8 mouse cellular contexts compared by ENCODE assay signal in the genomic region with DNA sequence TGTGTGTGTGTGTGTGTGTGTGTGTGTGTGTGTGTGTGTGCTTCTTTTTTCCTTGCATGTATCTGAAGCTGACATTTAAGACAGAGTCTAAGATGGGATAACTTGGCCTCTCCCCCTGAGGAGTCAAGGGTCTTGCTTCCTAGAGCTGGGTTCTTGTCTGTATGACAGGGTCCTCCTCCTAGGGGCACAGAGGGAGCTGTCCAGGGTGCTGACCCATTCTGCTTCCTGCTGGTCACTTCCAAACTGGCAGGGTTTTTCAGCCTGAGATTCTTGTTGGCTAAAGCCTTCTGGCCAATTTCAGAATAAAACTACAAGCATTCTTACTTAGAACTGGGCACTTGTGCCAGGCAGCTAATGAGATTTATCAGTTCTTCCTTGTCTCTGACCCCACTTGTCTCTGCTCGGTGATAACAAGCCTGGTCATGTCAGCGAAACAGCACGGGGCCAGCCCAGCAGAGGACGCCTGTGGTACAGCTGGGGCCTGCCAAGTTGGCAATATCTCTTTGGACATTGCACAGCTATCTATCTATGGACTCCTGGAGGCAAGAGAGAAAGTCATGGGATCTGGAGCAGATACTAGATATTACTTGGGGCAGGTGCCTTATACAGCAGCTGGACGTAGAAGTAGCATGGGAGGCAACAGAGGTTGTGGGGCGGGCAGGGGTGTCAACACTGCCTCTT.
DNase-seq lines count a peak whose midpoint lies in the region; ATAC-seq and TF ChIP-seq lines count a peak whose summit lies in the region.

No protein-coding gene starts in this region.

- H3K27ac ChIP-seq in kidney, embryonic 14.5 days (ENCODE audit: low read depth, low read length), result no peak overlapping the region
- H3K27ac ChIP-seq in ES-E14 (ENCODE audit: insufficient read depth, low read depth, low read length, poor library complexity, severe bottlenecking), result no peak overlapping the region
- H3K27ac ChIP-seq in forebrain, embryonic 12.5 days, result no peak overlapping the region

- no peak overlapping the region for H3K9ac ChIP-seq in kidney, embryonic 14.5 days (ENCODE audit: low read depth, low read length)
- H3K9ac ChIP-seq in ES-E14 (ENCODE audit: insufficient read depth, low read depth, low read length, poor library complexity, severe bottlenecking), result no peak overlapping the region
- no peak overlapping the region for H3K9ac ChIP-seq in forebrain, embryonic 12.5 days

- H3K27me3 ChIP-seq in kidney, embryonic 14.5 days (ENCODE audit: control insufficient read depth, insufficient read depth, low read length), result no peaks in the 10 kb centered on the region
- no peaks in the 10 kb centered on the region; the same call in 1 of the 2 replicates for H3K27me3 ChIP-seq in forebrain, embryonic 12.5 days

- in situ Hi-C loops in ES-E14 (cut with MboI; ENCODE audit: low sequenced_read_pairs in 2 of 2, unreplicated experiment in 2 of 2), result no loop called here

- no peaks in the 10 kb centered on the region for H3K4me1 ChIP-seq in kidney, embryonic 14.5 days (ENCODE audit: control insufficient read depth, insufficient read depth, low read length)
- H3K4me1 ChIP-seq in ES-E14 (ENCODE audit: control insufficient read depth in 2 of 2, insufficient read depth in 2 of 2, low read length in 2 of 2, poor library complexity in 1 of 2), result peaks cover 7% of the 10 kb centered on the region in 2 experiments; a peak in 3 of 4 replicates
- H3K4me1 ChIP-seq in forebrain, embryonic 12.5 days, result peaks cover 7% of the 10 kb centered on the region

- 85% methylated on average over 6 of the region's 6 CpGs for WGBS in kidney, embryonic 14.5 days
- WGBS in forebrain, embryonic 12.5 days, result 79% methylated on average over 6 of the region's 6 CpGs

- no peak for ATAC-seq in kidney, embryonic 14.5 days (ENCODE audit: low FRiP score, low TSS enrichment)
- ATAC-seq in forebrain, embryonic 12.5 days (ENCODE audit: low FRiP score), result no peak

- H3K36me3 ChIP-seq in kidney, embryonic 14.5 days (ENCODE audit: control insufficient read depth, insufficient read depth, low read length), result no peaks in the 10 kb centered on the region
- H3K36me3 ChIP-seq in ES-E14 (ENCODE audit: control insufficient read depth, insufficient read depth, low read length, poor library complexity, severe bottlenecking), result no peaks in the 10 kb centered on the region
- no peaks in the 10 kb centered on the region for H3K36me3 ChIP-seq in forebrain, embryonic 12.5 days (replicated peaks)

- peak; percentile 49 for DNase-seq in kidney, postnatal 14 days
- DNase-seq in ES-E14 (ENCODE audit: low read depth, low spot score), result peak; percentile 60
- peak; percentile 42 to 50 for DNase-seq in adrenal gland, postnatal 36 days
- peak; percentile 54 for DNase-seq in gastrocnemius, postnatal 10 days
- DNase-seq in retina, postnatal 1 day, result peak; percentile 53
- DNase-seq in urinary bladder, adult 18-20 months (ENCODE audit: low spot score in 2 of 2), result no peak

- no peak overlapping the region for H3K4me3 ChIP-seq in kidney, embryonic 14.5 days (ENCODE audit: low read length)
- no peak overlapping the region for H3K4me3 ChIP-seq in ES-E14 (ENCODE audit: insufficient read depth in 1 of 2, low read depth in 1 of 2, low read length in 2 of 2, poor library complexity in 1 of 2, severe bottlenecking in 1 of 2)
- no peak overlapping the region for H3K4me3 ChIP-seq in forebrain, embryonic 12.5 days (replicated peaks)

- no peaks in the 10 kb centered on the region for H3K9me3 ChIP-seq in kidney, embryonic 14.5 days (ENCODE audit: control insufficient read depth, low read length)
- H3K9me3 ChIP-seq in ES-E14 (ENCODE audit: control insufficient read depth, insufficient read depth, low read depth, low read length), result no peaks in the 10 kb centered on the region
- no peaks in the 10 kb centered on the region for H3K9me3 ChIP-seq in forebrain, embryonic 12.5 days

- H3K4me2 ChIP-seq in kidney, embryonic 14.5 days (replicated peaks; ENCODE audit: low read depth, low read length), result no peak overlapping the region
- no peak overlapping the region for H3K4me2 ChIP-seq in forebrain, embryonic 12.5 days

TF ChIP-seq in ES-E14, 5 proteins besides CTCF, POLR2A, EP300 and RAD21:
- TF ChIP-seq MAFK (IDR thresholded peaks at IDR 0.05; ENCODE audit: insufficient read depth, low read depth, low read length) (no peak), CHD2 (IDR thresholded peaks at IDR 0.05; ENCODE audit: low read depth, low read length) (no peak), ZC3H11A (IDR thresholded peaks at IDR 0.05; ENCODE audit: borderline replicate concordance, low read depth, low read length) (no peak), HCFC1 (IDR thresholded peaks at IDR 0.05; ENCODE audit: borderline replicate concordance, insufficient read depth, low read length) (no peak), ZNF384 (IDR thresholded peaks at IDR 0.05; ENCODE audit: low read depth, low read length) (no peak)

Comparison
In these comparisons a context has a peak if more than half of its experiments do, and no peak if none do; other contexts are left out.
1. DNase-seq: peak in kidney, postnatal 14 days (single experiment), ES-E14 (single experiment), adrenal gland, postnatal 36 days (2 of 2), gastrocnemius, postnatal 10 days (single experiment) and retina, postnatal 1 day (single experiment); none in urinary bladder, adult 18-20 months (0 of 2).